Mouse (Mus musculus) gastrocnemius, adult 2 months (tissue): ENCODE measurements around the gene Sh3pxd2a. TPM values are rescaled to one million over a fixed set of nuclear protein-coding genes. Genes with fewer than 3 reads are reported as not detected.
A peak's percentile ranks its signal among the peaks of the same experiment; 100 is the strongest.

Source experiments
- DNase-seq: peaks from one replicate; pipeline ENCODE4 v3.0.0; 2022
- H3K27ac ChIP-seq: fragments of 200-600 bp; 2 replicates; pipeline ENCODE4 v1.8.1; 2022; ENCODE audit warnings: mild to moderate bottlenecking
- H3K4me3 ChIP-seq: fragments of 200-600 bp; 2 replicates; pipeline ENCODE4 v1.8.1; 2022; ENCODE audit warnings: mild to moderate bottlenecking, moderate library complexity
- CTCF ChIP-seq: fragments of 200-600 bp; IDR thresholded peaks from 2 replicates; pipeline ENCODE4 v1.8.1; 2022; ENCODE audit warnings: antibody characterized with exemption, mild to moderate bottlenecking, moderate library complexity
- intact Hi-C: fragments of 180-260 bp; cut with DNase I; formaldehyde crosslinking; loops from one replicate; pipeline ENCODE4 v1.15.1; 2025
- total RNA-seq, 2 experiments: library from RNA; stranded (reverse); gene quantifications; 2 replicates each; pipeline ENCODE4 v1.2.3; 2021

The Sh3pxd2a gene
- total RNA-seq, 2 experiments from 2014 or later = 37.7 to 44.7 TPM

DNA sequence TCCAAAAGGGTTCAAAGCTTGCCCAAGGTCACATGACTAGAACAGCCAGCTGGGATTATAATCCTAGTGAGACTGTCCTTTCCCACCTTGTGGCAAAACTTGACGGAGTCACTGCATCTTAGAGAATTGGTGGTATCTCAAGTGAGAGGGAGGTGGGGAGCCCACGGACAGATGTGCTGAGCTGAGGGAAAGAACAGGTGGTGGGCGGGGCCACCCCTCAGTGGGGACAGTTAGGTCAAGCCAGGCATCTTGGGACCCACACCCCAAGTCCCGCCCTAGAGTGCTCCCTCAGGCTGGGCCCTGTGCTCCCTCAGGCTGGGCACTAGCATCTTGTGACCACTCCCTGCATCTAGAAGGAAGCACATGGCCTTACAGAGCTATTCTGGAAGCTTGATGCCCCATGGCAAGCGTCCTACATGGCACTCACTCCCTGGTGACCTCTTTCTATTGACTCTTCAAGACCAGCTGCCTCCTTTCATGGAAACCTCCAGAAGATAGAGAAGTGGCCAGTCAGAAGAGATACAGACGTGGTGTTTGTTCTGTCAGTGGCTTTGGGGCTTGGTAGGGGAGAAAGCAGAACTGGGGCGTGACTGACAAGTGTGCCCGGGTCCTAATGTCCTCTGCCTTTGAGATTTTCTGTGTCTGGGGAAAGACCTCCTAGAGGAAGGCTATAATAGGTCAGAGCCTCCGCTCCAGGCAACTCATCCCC lies 24.3 kb downstream of the Sh3pxd2a start:
- intact Hi-C loops = no loop called here
- TF ChIP-seq CTCF = no peak
- Histone ChIP-seq H3K4me3 (no peak overlapping the region), H3K27ac (peak overlapping the region; percentile 63)
- DNase-seq = peak; percentile 66

DNA sequence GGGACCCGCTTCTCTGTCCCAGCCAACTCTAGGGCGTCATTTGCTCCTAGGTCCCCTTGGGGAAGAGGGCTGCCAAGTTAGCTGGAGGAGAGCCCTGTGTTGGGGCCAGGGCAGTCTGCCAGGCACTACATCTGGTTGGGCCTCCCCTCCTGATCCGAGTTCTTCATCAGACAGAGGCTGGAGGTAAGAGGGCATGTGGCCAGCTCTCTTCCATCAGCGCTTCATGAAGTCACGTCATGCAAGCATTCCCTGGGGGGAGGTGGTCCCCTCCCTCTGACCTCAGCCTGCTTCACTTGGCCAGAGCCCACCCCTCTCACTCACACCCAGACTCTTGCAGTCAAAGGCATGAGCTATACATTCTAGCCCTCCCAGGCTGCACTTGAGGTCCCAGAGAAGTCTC lies 25.8 kb downstream of the Sh3pxd2a start:
- no peak for TF ChIP-seq CTCF
- Histone ChIP-seq H3K4me3 (no peak overlapping the region), H3K27ac (peak overlapping the region; percentile 63)
- DNase-seq = peak; percentile 87
- intact Hi-C loops = no loop called here

DNA sequence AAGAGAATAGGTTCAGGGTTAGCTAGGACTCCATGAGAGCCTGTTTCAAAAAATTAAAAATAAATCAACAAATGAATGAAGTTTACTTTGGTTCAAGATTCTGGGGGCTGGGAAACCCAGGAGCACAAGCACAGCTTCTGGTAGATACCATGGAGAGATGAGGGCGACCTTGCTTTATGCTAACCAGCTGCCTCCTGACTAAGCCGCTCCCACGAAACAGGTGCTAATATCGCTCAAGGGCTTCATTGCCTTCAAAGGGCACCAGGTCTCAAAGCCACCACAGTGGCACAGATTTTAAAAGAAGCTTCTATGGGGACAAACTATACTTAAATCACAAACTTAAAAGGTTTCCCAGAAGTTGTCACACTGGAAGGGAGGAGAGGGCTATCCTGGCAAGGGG lies 27.2 kb downstream of the Sh3pxd2a start:
- Histone ChIP-seq H3K27ac (peak overlapping the region; percentile 79; the same call in 1 of the 2 replicates), H3K4me3 (no peak overlapping the region)
- intact Hi-C loops = no loop called here
- TF ChIP-seq CTCF = no peak
- no peak for DNase-seq

DNA sequence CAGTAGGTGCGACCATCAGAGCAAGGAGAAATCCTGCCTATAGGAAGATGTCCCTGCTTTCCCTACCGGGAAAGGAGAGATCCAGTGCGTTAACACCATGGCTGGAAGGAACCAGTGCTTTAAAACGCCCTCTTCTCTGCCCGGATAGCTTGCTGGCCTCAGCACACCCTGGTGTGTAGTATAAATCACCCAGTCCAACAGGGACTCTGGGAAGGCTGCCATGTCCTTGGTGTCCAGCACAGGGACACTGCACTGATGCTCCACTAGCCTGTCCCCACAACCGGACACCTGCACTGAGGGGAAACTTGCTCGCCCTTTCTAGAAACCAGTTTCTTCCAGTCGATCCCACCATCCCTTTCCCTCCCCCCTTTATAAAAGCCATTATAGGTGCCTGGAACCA lies 28.0 kb downstream of the Sh3pxd2a start:
- TF ChIP-seq CTCF = no peak
- Histone ChIP-seq H3K27ac (peak overlapping the region; percentile 79), H3K4me3 (no peak overlapping the region)
- DNase-seq = peak; percentile 91
- intact Hi-C loops = no loop called here

DNA sequence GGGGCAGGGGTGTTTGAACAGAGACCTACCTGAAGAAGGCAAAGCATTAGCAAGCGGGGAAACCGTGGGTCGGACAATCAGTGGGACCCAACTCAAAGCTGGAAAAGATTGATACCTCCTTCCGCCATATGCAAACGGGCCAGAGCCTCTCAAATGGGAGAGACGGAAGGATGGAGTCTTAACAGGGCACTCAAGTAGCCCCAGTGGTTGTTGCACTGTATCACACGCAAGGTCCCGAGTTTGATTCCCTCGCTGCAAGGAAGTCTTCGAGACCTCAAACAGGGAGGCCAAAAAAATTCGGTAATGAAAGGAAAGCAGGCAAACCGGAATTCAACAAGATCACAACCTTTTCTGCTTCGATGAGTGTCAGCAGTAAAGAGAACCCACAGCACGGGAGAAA lies 29.5 kb downstream of the Sh3pxd2a start:
- intact Hi-C loops = no loop called here

DNA sequence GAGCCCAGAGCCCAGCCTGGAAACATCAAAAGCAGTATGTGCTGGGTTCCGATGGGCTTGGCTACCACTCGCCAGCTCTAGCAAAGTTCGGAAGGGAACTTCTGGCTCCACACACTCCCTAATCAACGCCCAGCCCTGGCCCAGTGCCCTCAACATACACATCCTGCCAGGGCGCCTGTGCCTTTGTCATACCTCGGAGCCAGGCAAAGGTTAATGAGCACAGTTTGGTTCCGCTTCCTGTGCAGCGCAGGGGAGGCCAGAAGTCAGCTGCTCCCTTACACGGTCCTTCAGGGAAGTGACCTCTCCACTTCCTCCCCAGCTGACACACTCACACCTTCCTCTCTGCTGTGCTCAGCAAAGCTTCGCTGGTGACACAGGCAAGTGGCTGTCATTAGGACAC lies 31.9 kb downstream of the Sh3pxd2a start:
- intact Hi-C loops = no loop called here
- Histone ChIP-seq H3K4me3 (peak overlapping the region; percentile 21; the same call in 1 of the 2 replicates), H3K27ac (peak overlapping the region; percentile 87)
- TF ChIP-seq CTCF = no peak
- peak; percentile 62 for DNase-seq

More for the DNA sequence above, 29.5 kb downstream of the Sh3pxd2a start:
- H3K27ac ChIP-seq = peak overlapping the region; percentile 56
- TF ChIP-seq CTCF = no peak
- no peak overlapping the region for H3K4me3 ChIP-seq
- DNase-seq = no peak

DNA sequence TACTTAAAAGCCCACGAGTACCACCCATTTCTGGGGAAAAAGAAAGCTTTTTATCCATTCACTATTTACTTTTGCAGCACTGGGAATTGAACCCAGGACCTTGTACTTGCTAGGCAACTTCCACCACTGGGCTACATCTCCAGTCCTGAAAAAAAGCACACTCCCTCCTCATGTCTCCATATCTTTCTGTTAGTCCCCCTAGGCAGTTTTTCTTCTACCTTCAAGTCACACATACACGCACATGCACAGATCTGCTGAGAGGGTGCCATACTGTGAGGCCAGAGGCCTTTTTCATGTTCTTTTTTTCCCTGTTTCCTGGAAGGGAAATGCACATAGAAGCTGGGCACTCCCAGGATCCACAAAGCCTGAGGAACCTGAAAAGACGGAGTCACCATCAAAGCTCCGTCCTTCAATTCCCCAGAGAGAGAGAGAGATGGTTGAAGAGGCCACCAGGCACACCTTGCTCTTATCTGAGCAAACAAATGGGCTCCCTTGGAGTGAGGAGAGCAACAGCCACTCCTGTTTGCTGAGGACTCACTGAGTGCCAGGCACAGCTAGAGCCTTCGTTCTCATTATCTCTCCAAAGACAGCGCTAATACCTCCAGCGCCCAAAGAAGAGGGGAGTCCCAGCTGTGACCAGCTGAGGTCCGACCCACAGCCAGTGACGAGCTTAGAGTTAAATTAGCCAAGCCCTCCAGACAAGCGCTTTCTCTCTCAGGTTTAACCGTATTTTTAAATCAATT lies 32.8 kb downstream of the Sh3pxd2a start:
- Histone ChIP-seq H3K27ac (peak overlapping the region; percentile 87), H3K4me3 (no peak overlapping the region)
- DNase-seq = no peak
- intact Hi-C loops = loop anchor here (2.0 kb wide), 1 partner anchor 27 kb away; no protein-coding TSS in a partner anchor
- no peak for TF ChIP-seq CTCF

DNA sequence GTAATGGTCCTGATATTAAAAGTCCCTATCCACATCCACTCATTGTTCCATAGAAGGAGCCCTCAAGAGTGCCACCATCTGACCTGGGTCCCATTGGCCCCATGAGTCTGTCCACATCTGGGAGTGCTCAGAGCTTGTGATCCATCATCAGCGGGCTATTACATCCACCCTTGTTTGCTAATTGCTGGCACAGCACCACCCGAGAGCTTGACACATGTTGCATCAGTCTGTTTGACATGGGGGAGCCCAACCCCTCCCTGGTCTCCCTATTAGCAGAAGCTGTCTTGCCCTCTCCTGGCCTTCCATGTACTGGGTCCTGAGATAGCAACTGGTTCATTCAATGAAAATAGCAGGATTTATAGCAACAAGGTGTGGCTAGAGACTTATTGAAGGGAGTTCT lies 34.0 kb downstream of the Sh3pxd2a start:
- no peak for TF ChIP-seq CTCF
- Histone ChIP-seq H3K27ac (peak overlapping the region; percentile 87), H3K4me3 (no peak overlapping the region)
- intact Hi-C loops = loop anchor here (2.0 kb wide), 1 partner anchor 29 kb away; no protein-coding TSS in a partner anchor
- no peak for DNase-seq

DNA sequence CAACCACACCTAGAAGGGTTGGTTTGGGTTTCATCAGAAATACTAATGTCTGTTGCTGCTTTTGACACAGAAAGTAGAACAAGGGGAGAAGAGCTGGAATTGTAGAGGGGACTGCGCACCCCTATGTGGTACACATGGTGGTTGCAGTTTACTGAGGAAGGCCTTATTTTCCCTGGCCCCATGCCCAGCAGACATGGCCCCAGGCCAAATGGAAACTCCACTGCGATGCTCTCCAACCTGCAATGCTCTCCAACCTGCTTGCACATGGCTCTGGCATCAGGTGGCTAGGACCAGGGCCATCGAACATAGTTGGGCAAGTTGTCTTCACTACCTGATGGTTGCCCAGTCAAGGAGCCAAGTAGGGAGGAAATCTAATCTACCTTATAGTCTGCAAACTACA lies 35.0 kb downstream of the Sh3pxd2a start:
- TF ChIP-seq CTCF = no peak; the same call in 1 of the 2 replicates
- H3K4me3 ChIP-seq = no peak overlapping the region
- peak overlapping the region; percentile 87 for H3K27ac ChIP-seq
- intact Hi-C loops = no loop called here
- DNase-seq = peak; percentile 77

DNA sequence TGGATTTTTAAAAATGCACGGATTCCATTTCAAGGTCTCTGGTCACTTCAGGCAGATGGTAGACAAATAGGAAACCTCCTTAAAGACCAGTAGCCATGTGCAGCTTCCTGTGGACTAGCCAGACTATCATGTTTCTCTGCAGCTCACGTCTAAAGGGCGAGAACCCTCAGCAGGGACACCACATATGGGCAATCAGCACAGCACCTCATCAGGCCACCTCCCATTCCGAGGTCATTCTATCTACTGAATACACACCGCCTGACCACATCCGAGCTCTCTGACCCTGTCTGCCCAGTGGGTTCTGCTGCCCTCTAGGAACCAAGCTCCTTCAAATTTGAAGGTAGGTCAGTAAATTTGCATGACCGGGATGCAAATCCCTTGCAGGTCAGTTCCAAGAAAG lies 35.4 kb downstream of the Sh3pxd2a start:
- Histone ChIP-seq H3K27ac (peak overlapping the region; percentile 87), H3K4me3 (no peak overlapping the region)
- peak; percentile 68 for DNase-seq
- TF ChIP-seq CTCF = peak; percentile 27
- intact Hi-C loops = no loop called here

DNA sequence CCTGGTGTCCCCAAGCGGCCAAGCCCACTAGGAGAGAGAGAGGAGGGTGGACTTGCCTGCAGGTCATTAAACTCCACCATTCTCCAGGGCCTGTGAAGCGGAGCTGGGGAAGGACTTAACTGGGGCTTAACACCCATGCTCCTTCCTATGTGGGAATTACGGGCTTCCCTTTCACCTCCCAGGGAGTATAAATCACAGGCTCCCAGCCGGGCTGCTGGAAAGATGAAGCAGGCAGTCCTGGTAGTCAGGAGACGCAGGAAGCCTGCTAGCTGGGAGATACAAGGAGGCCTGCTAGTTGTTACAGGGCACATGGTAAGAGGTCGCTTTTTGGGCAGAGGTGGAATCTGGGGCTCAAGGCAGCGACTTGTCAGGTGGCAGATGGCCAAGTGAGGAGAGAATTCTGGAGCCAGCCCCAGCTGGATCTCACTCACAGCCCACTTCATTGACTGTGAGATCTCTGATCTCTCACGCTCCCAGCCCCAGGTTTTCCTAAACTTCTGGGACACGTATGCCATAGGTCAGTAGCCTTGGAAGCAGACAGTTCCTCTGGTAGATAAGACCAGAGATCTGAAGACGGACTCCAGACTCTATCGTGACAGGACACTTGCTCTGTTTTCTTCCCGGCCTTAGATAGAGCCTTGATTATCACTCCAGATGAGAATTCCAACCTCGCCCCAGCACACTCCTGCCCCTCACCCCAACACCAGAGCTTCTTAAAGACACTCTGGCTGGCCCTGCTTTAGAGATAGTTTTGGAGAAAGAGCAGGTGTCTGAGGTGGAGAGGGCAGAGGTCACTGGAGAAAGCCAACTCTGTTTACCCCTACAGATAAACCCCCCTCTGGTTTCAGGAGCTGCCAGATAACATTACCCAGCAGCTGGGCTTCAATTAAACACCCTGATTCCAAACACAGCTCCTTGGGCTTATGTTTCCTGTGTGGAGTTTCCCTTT lies 36.1 kb downstream of the Sh3pxd2a start:
- intact Hi-C loops = no loop called here
- H3K27ac ChIP-seq = peak overlapping the region; percentile 87
- peak; percentile 51 for DNase-seq
- no peak for TF ChIP-seq CTCF
- no peak overlapping the region for H3K4me3 ChIP-seq

DNA sequence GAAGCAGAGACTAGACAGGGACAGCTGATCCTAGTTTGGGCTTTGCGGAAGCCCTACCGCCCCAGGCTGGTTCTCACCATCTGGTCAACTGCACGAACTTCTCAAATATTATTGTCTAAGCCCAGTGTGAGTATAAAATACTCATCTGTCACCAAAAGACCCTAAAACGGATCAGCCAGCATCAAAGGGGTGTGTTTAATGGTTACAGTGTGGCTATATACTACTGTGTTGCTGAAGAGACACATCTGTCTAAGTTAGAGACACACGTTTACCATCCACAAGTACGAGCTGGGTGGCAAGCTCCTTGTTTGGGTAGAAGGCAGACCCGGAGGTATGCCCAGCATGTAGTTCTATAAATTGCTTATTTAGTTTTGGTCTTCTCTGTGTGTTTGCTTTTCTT lies 40.6 kb downstream of the Sh3pxd2a start:
- no peak for TF ChIP-seq CTCF
- intact Hi-C loops = no loop called here

More for the DNA sequence above, 40.6 kb downstream of the Sh3pxd2a start:
- Histone ChIP-seq H3K27ac (no peak overlapping the region), H3K4me3 (no peak overlapping the region)
- DNase-seq = no peak
